Mouse (Mus musculus) right cerebral cortex, adult 18-20 months (tissue): Measurements from ENCODE around the gene Frem3.

ENCODE experiments used
- DNase-seq: peaks from one replicate; pipeline ENCODE4 v3.0.0; 2022; ENCODE audit warnings: mixed read lengths

The Frem3 gene

DNA sequence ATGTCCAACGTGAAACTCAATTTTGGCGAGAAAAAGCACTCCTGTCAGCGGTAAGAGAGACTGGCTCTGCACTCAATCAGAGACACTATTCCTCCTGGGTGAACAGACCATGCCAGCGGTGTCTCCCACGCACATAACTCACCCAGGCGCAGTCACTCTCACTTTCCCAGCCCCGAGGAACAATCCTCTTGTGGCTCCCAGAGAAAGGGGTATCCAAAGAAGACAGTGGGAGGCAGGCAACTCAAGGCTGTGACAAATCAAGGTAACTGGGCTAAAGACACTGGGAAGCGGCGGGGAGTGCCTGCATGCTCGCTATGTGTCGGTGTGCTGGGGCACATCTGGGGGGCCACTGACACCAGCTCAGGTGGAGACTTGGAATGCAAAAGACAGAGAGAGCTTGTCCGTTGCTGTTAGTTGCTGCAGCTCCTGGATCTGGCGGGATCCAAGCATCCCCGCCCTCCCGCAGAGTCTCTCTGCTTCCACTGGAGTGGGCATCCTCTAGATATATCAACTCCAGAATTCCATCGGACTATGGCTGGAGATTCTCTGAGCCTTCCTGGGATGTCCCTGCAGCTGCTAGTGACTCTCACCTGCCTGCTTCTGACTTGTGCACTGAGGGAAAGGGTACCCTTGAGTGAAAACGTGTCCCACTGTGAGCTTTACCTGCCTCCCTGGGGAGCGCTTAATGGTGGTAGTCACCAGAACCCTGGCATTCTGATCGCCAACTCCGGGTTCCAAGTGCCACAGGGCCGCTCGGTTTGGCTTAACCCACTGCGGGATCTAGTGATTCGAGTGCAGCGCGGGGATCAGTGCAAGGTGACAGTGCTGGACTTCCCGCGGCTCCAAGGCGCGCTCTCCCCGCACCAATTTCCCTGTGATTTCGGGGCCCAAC is at the start of gene Frem3:
Gene Frem3, plus strand, starts transcription at position 532 of the 892 bp plus-strand sequence.
- no peak for DNase-seq

- DNase-seq: no peak
These were observed 46.6 kb upstream of the Frem3 start for GRCm38 (mm10) chr8:80564205-80564839.

- no peak for DNase-seq
These were observed 43.4 kb upstream of the Frem3 start for GRCm38 (mm10) chr8:80567471-80567870.

- no peak for DNase-seq
These were observed 42.5 kb upstream of the Frem3 start for GRCm38 (mm10) chr8:80568243-80568995.

DNA sequence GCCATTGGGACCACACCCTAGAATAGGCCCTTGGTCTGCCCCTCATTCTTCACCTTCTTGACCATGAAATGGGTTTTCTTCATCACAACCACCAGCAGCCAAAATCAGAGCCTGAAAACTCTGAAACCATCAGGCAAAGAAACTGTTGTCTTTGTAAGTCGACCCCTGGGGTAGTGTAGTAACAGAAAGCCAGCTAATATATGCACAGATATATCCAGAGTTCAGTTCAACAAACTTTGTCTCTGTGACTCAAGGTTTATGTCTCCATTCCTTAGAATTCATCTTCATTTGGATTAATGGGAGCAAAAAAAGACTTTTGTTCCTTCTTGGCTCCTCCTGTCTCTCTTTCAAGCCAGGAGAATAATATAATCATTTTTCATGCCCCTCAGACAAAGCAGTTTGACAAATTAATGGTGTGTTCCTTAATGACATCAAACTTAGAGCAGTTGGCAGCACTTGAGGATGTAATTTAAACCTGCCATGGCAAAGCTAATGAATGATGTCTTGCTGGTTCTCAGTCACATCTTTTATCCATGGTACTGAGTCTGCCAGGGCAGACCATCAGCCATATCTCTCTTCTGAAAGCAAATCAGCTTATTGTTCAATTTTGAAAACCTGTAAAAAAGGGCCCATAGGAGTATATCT is 38.3 kb upstream of the Frem3 start:
- no peak for DNase-seq

- no peak for DNase-seq
These were observed 33.8 kb upstream of the Frem3 start for GRCm38 (mm10) chr8:80577126-80577525.

GRCm38 (mm10) chr8:80579038-80579437 is 31.8 kb upstream of the Frem3 start:
- DNase-seq: no peak

- DNase-seq: no peak
These were observed 18.3 kb upstream of the Frem3 start for GRCm38 (mm10) chr8:80592626-80593025.

DNA sequence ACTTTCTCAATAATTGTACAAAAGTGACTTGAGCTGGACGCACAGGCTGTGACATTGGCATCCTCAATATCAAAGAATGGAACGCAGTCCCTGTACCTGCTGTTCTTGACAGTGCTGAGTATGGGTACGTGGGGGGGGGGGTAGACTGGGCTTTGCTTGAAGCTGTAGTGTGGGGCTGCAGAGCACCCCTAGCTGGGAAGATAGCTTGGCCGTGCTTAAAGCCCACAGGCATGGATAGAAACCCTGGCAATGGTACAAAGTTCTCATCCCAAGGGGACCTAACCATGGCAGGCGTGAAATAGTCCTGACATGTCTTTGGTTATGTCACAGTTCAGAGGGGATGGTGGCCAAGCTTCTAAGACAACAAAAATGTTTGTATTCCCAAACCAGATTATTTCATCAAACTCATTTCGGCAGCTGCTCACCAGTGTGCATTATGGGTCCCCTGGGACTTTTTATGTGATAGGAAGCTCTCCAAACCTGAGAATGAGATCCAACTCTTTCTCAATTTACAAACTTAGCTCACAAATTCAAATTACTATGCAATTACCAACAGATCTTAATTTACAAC is 10.2 kb upstream of the Frem3 start:
- no peak for DNase-seq

GRCm38 (mm10) chr8:80601886-80602285 is 9.0 kb upstream of the Frem3 start:
- no peak for DNase-seq

GRCm38 (mm10) chr8:80607082-80607481 is 3.8 kb upstream of the Frem3 start:
- no peak for DNase-seq

GRCm38 (mm10) chr8:80611441-80611751 is 516 bp downstream of the Frem3 start:
- DNase-seq: no peak

DNA sequence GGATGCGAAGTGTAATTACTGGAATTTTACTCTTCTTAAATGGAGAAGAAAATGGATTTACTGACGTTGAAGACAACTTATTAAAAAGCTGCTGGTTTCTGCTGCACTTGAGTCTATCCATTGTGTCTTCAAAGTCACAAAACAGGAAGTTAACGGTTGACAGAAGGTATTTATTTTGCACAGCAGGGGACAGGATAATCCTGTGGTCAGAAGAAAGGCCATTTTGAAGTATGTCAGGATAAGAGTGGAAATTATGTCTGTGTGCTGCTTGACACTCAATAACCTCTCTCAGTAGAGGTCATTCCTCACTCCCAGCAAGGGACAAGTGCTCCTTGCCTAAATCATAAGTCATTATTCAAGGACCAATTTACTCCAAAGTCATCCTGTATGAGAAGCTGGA is 8.9 kb downstream of the Frem3 start:
- no peak for DNase-seq

DNA sequence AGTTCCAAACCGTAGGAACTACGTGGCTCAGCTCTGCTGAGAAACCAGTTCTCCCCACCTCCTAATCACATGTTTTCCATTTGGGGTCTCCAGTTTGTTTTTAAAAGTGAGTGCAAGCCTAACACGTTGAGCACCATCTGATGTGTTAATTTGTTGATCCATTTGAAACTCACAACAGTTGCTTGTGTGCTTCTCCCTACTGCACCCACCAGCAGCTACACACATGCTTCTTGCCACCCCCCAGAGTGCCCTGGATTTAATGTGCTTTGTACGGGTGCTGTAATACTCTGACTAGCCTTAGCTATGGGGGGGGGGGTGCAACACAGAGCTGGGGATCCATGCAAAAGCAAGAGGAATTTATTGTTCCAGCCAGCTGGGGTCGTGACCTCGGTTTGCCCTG is 36.5 kb downstream of the Frem3 start:
- DNase-seq: no peak

DNA sequence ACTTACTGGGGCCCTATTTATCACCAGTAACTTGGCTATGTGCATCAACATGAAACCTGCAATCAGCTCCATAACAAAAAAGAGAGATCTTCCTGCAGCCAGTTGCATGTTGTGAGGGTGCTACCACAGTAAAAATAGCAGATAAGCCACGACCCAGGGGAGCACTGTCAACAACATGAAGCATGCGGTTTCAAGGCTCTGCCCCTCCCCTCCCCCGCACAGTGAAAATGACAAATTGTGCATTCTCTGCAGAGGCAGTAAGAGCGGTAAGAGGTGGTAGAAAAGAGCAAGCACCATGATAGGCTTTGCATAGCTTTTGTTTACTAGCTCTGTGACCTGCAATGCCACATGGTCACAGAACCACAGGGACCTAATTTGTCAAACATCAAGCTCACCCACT is 46.8 kb downstream of the Frem3 start:
- no peak for DNase-seq

GRCm38 (mm10) chr8:80661055-80661454 is 50.2 kb downstream of the Frem3 start:
- DNase-seq: no peak

DNA sequence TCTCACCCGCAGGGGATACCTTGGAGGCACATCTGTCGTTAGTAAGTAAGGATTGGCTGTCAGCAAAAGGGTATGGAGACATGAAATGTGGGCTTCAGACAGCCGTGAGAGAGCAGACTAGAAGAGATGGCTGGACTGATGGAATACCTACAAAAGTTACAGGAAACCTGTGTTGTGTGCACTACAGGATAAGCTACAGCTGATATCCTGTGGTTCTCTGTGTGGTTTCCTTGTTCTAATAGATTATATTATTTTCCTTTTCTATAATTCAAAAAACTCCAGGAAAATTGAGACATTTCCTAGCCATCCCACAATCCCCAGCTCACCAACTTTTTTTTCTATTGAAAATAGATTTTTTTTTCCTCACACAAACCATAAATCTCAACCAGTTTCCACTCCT is 52.6 kb downstream of the Frem3 start:
- no peak for DNase-seq

DNA sequence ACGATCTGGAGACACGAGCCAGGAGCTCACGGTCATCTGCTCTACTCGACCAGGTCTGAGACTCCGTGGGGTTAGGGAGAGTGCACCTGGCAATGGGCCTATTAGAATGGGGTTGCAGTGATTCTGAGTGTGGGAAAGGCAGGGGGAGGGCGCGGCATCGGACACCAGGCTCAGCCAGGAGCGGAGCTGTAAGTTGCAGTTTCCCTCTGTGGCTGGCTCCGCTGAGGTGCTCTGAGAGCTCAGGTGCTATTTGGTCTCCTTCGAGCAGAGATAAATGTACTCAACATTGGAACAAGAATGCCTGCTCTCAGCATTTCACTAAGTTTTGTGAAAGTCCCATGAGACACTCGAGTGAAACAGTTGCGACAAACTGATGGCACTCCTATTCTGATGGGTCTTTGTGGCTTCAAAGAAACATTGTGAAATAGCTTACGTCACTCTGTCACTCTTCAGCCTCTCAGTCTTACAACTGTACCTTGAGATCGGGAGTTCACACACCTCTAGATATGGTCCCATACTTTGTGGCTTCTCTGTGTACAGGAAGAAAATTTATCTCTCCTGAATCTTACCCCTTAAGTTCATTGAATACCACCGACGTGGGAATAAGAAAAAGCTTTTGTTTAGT is 58.5 kb downstream of the Frem3 start:
- DNase-seq: no peak

- DNase-seq: no peak
These were observed 71.7 kb downstream of the Frem3 start for GRCm38 (mm10) chr8:80682594-80682993.

GRCm38 (mm10) chr8:80683756-80684335 is 73.0 kb downstream of the Frem3 start:
- no peak for DNase-seq

GRCm38 (mm10) chr8:80688141-80688540 is 77.3 kb downstream of the Frem3 start:
- peak; percentile 49 for DNase-seq
